Mouse (Mus musculus) G1E (cell line): ENCODE measurements around the gene Asb1. TPM values are rescaled to one million over a fixed set of nuclear protein-coding genes. Genes with fewer than 3 reads are reported as not detected.

Experiments used
- ATAC-seq: 2 replicates; pipeline ENCODE4 v1.8.0; 2016; ENCODE audit warnings: mild to moderate bottlenecking; ENCODE audit not compliant: insufficient number of reproducible peaks, poor library complexity, low FRiP score, severe bottlenecking; ENCODE audit errors: extremely low read depth
- DNase-seq: peaks from one replicate; pipeline ENCODE4 v3.0.0; 2012; ENCODE audit warnings: low spot score
- H3K27me3 ChIP-seq: 2 replicates; pipeline ENCODE4 v1.6.1; 2012; ENCODE audit warnings: mild to moderate bottlenecking, low read length, inconsistent platforms; ENCODE audit not compliant: insufficient read depth
- H3K36me3 ChIP-seq: replicated peaks from 2 replicates; pipeline ENCODE3; 2012; ENCODE audit warnings: mild to moderate bottlenecking, inconsistent platforms
- H3K4me1 ChIP-seq: 2 replicates; pipeline ENCODE4 v1.6.1; 2012; ENCODE audit warnings: low read depth, low read length, inconsistent platforms, mixed read lengths; ENCODE audit not compliant: insufficient read depth
- H3K4me3 ChIP-seq: 2 replicates; pipeline ENCODE4 v1.5.1; 2012; ENCODE audit warnings: low read depth, mild to moderate bottlenecking, inconsistent platforms, low read length, moderate library complexity, mixed read lengths
- H3K9me3 ChIP-seq: replicated peaks from 2 replicates; pipeline ENCODE4 v1.6.1; 2012; ENCODE audit warnings: inconsistent platforms
- CTCF ChIP-seq: IDR thresholded peaks from 2 replicates; pipeline ENCODE4 v1.5.1; 2012; ENCODE audit warnings: low read depth, low read length, inconsistent platforms, mixed read lengths
- GATA1 ChIP-seq: IDR thresholded peaks from 2 replicates; pipeline ENCODE4 v1.6.1; 2012; ENCODE audit warnings: borderline replicate concordance, low read length, inconsistent platforms, mixed read lengths
- GATA2 ChIP-seq: IDR thresholded peaks from 2 replicates; pipeline ENCODE4 v1.6.1; 2012; ENCODE audit warnings: low read depth, low read length, inconsistent platforms, borderline replicate concordance
- POLR2AphosphoS5 ChIP-seq: IDR thresholded peaks from 2 replicates; pipeline ENCODE4 v1.6.1; 2012; ENCODE audit warnings: low read depth, low read length, inconsistent platforms; ENCODE audit not compliant: insufficient replicate concordance
- TAL1 ChIP-seq: conservative IDR thresholded peaks from 2 replicates; pipeline ENCODE4 v1.6.1; 2012; ENCODE audit warnings: low read depth, low read length, inconsistent platforms, mixed read lengths
- polyA plus RNA-seq: library from polyadenylated mRNA; stranded (reverse); fragments of >175 nt; gene quantifications from 2 replicates; pipeline ENCODE4 v1.2.3, GENCODE M21; 2012
- total RNA-seq, 2 experiments: library from RNA; stranded (forward) in 1 of 2; stranded (reverse) in 1 of 2; fragments of 200-1000 nt in 1 of 2; fragments of >200 nt in 1 of 2; fragmentation: Nextera tagmentation in 1 of 2; gene quantifications; 2 replicates each; pipeline ENCODE4 v1.2.3; 2014 to 2017

The Asb1 gene
- total and polyA plus RNA-seq, 3 experiments: 12.4 to 28.0 (median 12.9) TPM

DNA sequence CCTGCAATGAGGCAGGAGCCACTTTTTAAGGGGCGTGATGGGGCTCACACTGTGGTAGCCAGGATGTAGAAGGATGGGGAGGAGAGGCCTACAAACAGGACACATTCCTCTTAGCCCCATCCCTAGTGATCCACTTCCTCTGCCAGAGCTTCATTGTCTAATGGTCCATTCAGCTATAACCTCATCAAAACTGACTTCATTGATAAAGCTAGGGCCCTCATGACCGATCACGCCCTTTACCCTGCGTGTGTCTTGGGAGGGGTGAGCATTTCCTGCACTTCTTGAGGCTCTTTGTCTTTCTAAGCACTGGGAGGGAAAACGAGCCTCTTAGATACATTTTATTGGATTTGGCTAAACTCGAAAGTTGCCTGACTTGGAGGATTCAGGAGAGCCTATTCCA lies 66.8 kb downstream of the Asb1 start:
- Histone ChIP-seq H3K36me3 (no peaks in the 10 kb centered on the region), H3K4me3 (no peak overlapping the region), H3K27me3 (peaks cover 5% of the 10 kb centered on the region), H3K9me3 (no peaks in the 10 kb centered on the region), H3K4me1 (no peaks in the 10 kb centered on the region)
- ATAC-seq: no peak
- DNase-seq: no peak
- TF ChIP-seq GATA1 (no peak), POLR2AphosphoS5 (no peak), GATA2 (no peak), CTCF (no peak), TAL1 (no peak)

Other genes with a start within 250 kb of the Asb1 start
- gene Scly, start 242.2 kb upstream of the Asb1 start, total RNA-seq (2014; fragmentation: Nextera tagmentation): 16.0 and 16.6 TPM in 2 replicates
- gene Scly, start 242.2 kb upstream of the Asb1 start, total RNA-seq (2017): 8.1 and 10.5 TPM in 2 replicates
- 9.5 and 10.1 TPM in 2 replicates for gene Scly, start 242.2 kb upstream of the Asb1 start, polyA plus RNA-seq
- gene Espnl, start 218.5 kb upstream of the Asb1 start, total RNA-seq (2014; fragmentation: Nextera tagmentation): 0.78 and 1.1 TPM in 2 replicates
- 0.93 and 0.99 TPM in 2 replicates for gene Espnl, start 218.5 kb upstream of the Asb1 start, total RNA-seq (2017)
- gene Espnl, start 218.5 kb upstream of the Asb1 start, polyA plus RNA-seq: 0.17 and 0.19 TPM in 2 replicates
- gene Klhl30, start 189.5 kb upstream of the Asb1 start, total RNA-seq (2014; fragmentation: Nextera tagmentation): not detected in 2 replicates
- gene Klhl30, start 189.5 kb upstream of the Asb1 start, total RNA-seq (2017): 0.16 TPM in 1 of 2 replicates, not detected in the other
- gene Klhl30, start 189.5 kb upstream of the Asb1 start, polyA plus RNA-seq: not detected in 2 replicates
- 1.2 and 2.1 TPM in 2 replicates for gene Erfe, start 174.1 kb upstream of the Asb1 start, total RNA-seq (2014; fragmentation: Nextera tagmentation)
- gene Erfe, start 174.1 kb upstream of the Asb1 start, total RNA-seq (2017): 0.81 and 0.93 TPM in 2 replicates
- gene Erfe, start 174.1 kb upstream of the Asb1 start, polyA plus RNA-seq: 0.78 and 0.94 TPM in 2 replicates
- 76.8 and 86.5 TPM in 2 replicates for gene Ilkap, start 141.7 kb upstream of the Asb1 start, total RNA-seq (2014; fragmentation: Nextera tagmentation)
- 194 and 208 TPM in 2 replicates for gene Ilkap, start 141.7 kb upstream of the Asb1 start, total RNA-seq (2017)
- gene Ilkap, start 141.7 kb upstream of the Asb1 start, polyA plus RNA-seq: 86.6 and 104 TPM in 2 replicates
- 18.0 and 19.0 TPM in 2 replicates for gene Hes6, start 126.5 kb upstream of the Asb1 start, total RNA-seq (2014; fragmentation: Nextera tagmentation)
- gene Hes6, start 126.5 kb upstream of the Asb1 start, total RNA-seq (2017): 42.2 and 55.1 TPM in 2 replicates
- 91.5 and 105 TPM in 2 replicates for gene Hes6, start 126.5 kb upstream of the Asb1 start, polyA plus RNA-seq
- gene Per2, start 81.2 kb upstream of the Asb1 start, total RNA-seq (2014; fragmentation: Nextera tagmentation): 13.0 and 15.4 TPM in 2 replicates
- gene Per2, start 81.2 kb upstream of the Asb1 start, total RNA-seq (2017): 4.4 and 5.3 TPM in 2 replicates
- gene Per2, start 81.2 kb upstream of the Asb1 start, polyA plus RNA-seq: 14.2 and 17.5 TPM in 2 replicates
- gene Traf3ip1, start 45.9 kb upstream of the Asb1 start, total RNA-seq (2014; fragmentation: Nextera tagmentation): 9.7 and 10.5 TPM in 2 replicates
- 12.7 and 12.8 TPM in 2 replicates for gene Traf3ip1, start 45.9 kb upstream of the Asb1 start, total RNA-seq (2017)
- gene Traf3ip1, start 45.9 kb upstream of the Asb1 start, polyA plus RNA-seq: 16.1 and 17.8 TPM in 2 replicates